Mouse (Mus musculus): ENCODE measurements around the gene Pip4k2a.

- TF ChIP-seq NRF1 (IDR thresholded peaks at IDR 0.05; ENCODE audit: low read depth, low read length) (no peak), HCFC1 (IDR thresholded peaks at IDR 0.05; ENCODE audit: low read depth, low read length) (no peak), UBTF (IDR thresholded peaks at IDR 0.05; ENCODE audit: low read depth, low read length) (no peak), CTCF (conservative IDR thresholded peaks at IDR 0.05 in 1 of 2, IDR thresholded peaks at IDR 0.05 in 1 of 2; ENCODE audit: low read depth in 2 of 2, low read length in 2 of 2) (no peak), POLR2A (IDR thresholded peaks at IDR 0.05; ENCODE audit: low read depth, low read length) (no peak), BHLHE40 (IDR thresholded peaks at IDR 0.05; ENCODE audit: low read depth, low read length) (no peak), POLR2AphosphoS2 (IDR thresholded peaks at IDR 0.05; ENCODE audit: low read depth, low read length) (no peak), ELF1 (IDR thresholded peaks at IDR 0.05; ENCODE audit: low read depth, low read length) (no peak), RAD21 (IDR thresholded peaks at IDR 0.05; ENCODE audit: low read depth, low read length) (no peak), MAZ (IDR thresholded peaks at IDR 0.05; ENCODE audit: low read depth, low read length) (no peak)
Measured at GRCm38 (mm10) chr2:18813683-18814446, 184.1 kb downstream of the Pip4k2a start.

Measured in CH12.LX (cell line).